Mouse (Mus musculus) gastrocnemius, postnatal 25 days (tissue): ENCODE measurements around the gene Abhd12b. TPM values are rescaled to one million over a fixed set of nuclear protein-coding genes. Genes with fewer than 3 reads are reported as not detected.
"Not testable (repeated sequence)": the region's sequence is repeated elsewhere in the genome, so short reads cannot be mapped to it uniquely, and the experiment has no call there.

Experiments
- DNase-seq: peaks from one replicate; pipeline ENCODE4 v3.0.0; 2022
- total RNA-seq, 2 experiments: library from RNA; stranded (reverse); gene quantifications; 1 replicate in 1 of 2; 2 replicates in 1 of 2; pipeline ENCODE4 v1.2.3; 2021

The Abhd12b gene
- total RNA-seq, 2 experiments from 2014 or later, result not detected

- no peak for DNase-seq
Measured at GRCm38 (mm10) chr12:70139871-70140270, 14.1 kb upstream of the Abhd12b start.

- no peak for DNase-seq
Measured at GRCm38 (mm10) chr12:70140542-70140941, 13.4 kb upstream of the Abhd12b start.

- DNase-seq, result no peak
Measured at GRCm38 (mm10) chr12:70140993-70141576, 12.9 kb upstream of the Abhd12b start.

GRCm38 (mm10) chr12:70144106-70144587 is 9.8 kb upstream of the Abhd12b start:
- DNase-seq, result not testable (repeated sequence)

GRCm38 (mm10) chr12:70144637-70145448 is 9.1 kb upstream of the Abhd12b start:
- DNase-seq, result no peak

- DNase-seq, result no peak
Measured at GRCm38 (mm10) chr12:70145586-70145985, 8.4 kb upstream of the Abhd12b start.

GRCm38 (mm10) chr12:70147986-70148630 is 5.8 kb upstream of the Abhd12b start:
- DNase-seq, result no peak

- DNase-seq, result no peak
Measured at GRCm38 (mm10) chr12:70148631-70149265, 5.2 kb upstream of the Abhd12b start.

GRCm38 (mm10) chr12:70156222-70156621 is 2.3 kb downstream of the Abhd12b start:
- DNase-seq, result no peak

- no peak for DNase-seq
Measured at GRCm38 (mm10) chr12:70157292-70158066, 3.5 kb downstream of the Abhd12b start.

GRCm38 (mm10) chr12:70161057-70161456 is 7.1 kb downstream of the Abhd12b start:
- DNase-seq, result no peak

- no peak for DNase-seq
Measured at GRCm38 (mm10) chr12:70164741-70165140, 10.8 kb downstream of the Abhd12b start.

GRCm38 (mm10) chr12:70167950-70168349 is 14.0 kb downstream of the Abhd12b start:
- no peak for DNase-seq

- no peak for DNase-seq
Measured at GRCm38 (mm10) chr12:70169969-70170368, 16.0 kb downstream of the Abhd12b start.

GRCm38 (mm10) chr12:70183507-70183906 is 29.6 kb downstream of the Abhd12b start:
- not testable (repeated sequence) for DNase-seq

GRCm38 (mm10) chr12:70184173-70184783 is 30.3 kb downstream of the Abhd12b start:
- no peak for DNase-seq

- no peak for DNase-seq
Measured at GRCm38 (mm10) chr12:70192267-70192727, 38.4 kb downstream of the Abhd12b start.

- no peak for DNase-seq
Measured at GRCm38 (mm10) chr12:70195426-70195825, 41.5 kb downstream of the Abhd12b start.

- no peak for DNase-seq
Measured at GRCm38 (mm10) chr12:70196341-70196740, 42.4 kb downstream of the Abhd12b start.

GRCm38 (mm10) chr12:70201926-70202529 is 48.1 kb downstream of the Abhd12b start:
- DNase-seq, result no peak

- DNase-seq, result no peak
Measured at GRCm38 (mm10) chr12:70204433-70204832, 50.5 kb downstream of the Abhd12b start.
